Mouse (Mus musculus): ENCODE data around the gene Colq. TPM values are rescaled to one million over a fixed set of nuclear protein-coding genes. Genes with fewer than 3 reads are reported as not detected.
A peak's percentile ranks its signal among the peaks of the same experiment; 100 is the strongest.

Gene Colq
- polyA plus RNA-seq, 1 experiment from 2014 or later, result 7.8 TPM

GRCm38 (mm10) chr14:31496241-31496646, 94.9 kb downstream of the Colq start:
- 29% methylated on average over 7 of the region's 7 CpGs for WGBS

GRCm38 (mm10) chr14:31495538-31495937, 95.6 kb downstream of the Colq start:
- ATAC-seq (ENCODE audit: low read depth) (no peak), DNase-seq (ENCODE audit: low spot score) (no peak)
- H3K9me3 ChIP-seq (ENCODE audit: control insufficient read depth, low read length), result no peaks in the 10 kb centered on the region
- peak overlapping the region; percentile 91 for H3K4me3 ChIP-seq (ENCODE audit: low read depth, low read length)
- H3K36me3 ChIP-seq (ENCODE audit: control insufficient read depth, insufficient read depth, low read length), result peaks cover 38% of the 10 kb centered on the region
- peak overlapping the region; percentile 95 for H3K4me2 ChIP-seq (ENCODE audit: low read depth, low read length)
- H3K27ac ChIP-seq (replicated peaks; ENCODE audit: low read depth, low read length), result peak overlapping the region; percentile 88
- H3K4me1 ChIP-seq (ENCODE audit: control insufficient read depth, insufficient read depth, low read length), result peaks cover 22% of the 10 kb centered on the region
- peak overlapping the region; percentile 94 for H3K9ac ChIP-seq (ENCODE audit: low read depth, low read length)
- 2% methylated on average over 8 of the region's 8 CpGs for WGBS
- H3K27me3 ChIP-seq (replicated peaks; ENCODE audit: control insufficient read depth, insufficient read depth, low read length), result no peaks in the 10 kb centered on the region

More at GRCm38 (mm10) chr14:31496241-31496646, 94.9 kb downstream of the Colq start:
- peak overlapping the region; percentile 95 for H3K4me2 ChIP-seq (ENCODE audit: low read depth, low read length)
- H3K27ac ChIP-seq (replicated peaks; ENCODE audit: low read depth, low read length), result peak overlapping the region; percentile 88; the same call in 1 of the 2 replicates
- DNase-seq (ENCODE audit: low spot score) (no peak), ATAC-seq (ENCODE audit: low read depth) (no peak)
- H3K9me3 ChIP-seq (ENCODE audit: control insufficient read depth, low read length), result no peaks in the 10 kb centered on the region
- no peaks in the 10 kb centered on the region for H3K27me3 ChIP-seq (replicated peaks; ENCODE audit: control insufficient read depth, insufficient read depth, low read length)
- peak overlapping the region; percentile 94 for H3K9ac ChIP-seq (ENCODE audit: low read depth, low read length)
- peak overlapping the region; percentile 91 for H3K4me3 ChIP-seq (ENCODE audit: low read depth, low read length)
- H3K36me3 ChIP-seq (ENCODE audit: control insufficient read depth, insufficient read depth, low read length), result peaks cover 44% of the 10 kb centered on the region
- peaks cover 22% of the 10 kb centered on the region for H3K4me1 ChIP-seq (ENCODE audit: control insufficient read depth, insufficient read depth, low read length)

- Histone ChIP-seq H3K27ac (replicated peaks; ENCODE audit: low read depth, low read length) (peak within 1 kb of the TSS; percentile 88), H3K36me3 (ENCODE audit: control insufficient read depth, insufficient read depth, low read length) (peaks cover 34% of the 10 kb centered on the region), H3K27me3 (replicated peaks; ENCODE audit: control insufficient read depth, insufficient read depth, low read length) (no peaks in the 10 kb centered on the region), H3K4me2 (ENCODE audit: low read depth, low read length) (peak within 1 kb of the TSS; percentile 95), H3K4me1 (ENCODE audit: control insufficient read depth, insufficient read depth, low read length) (peaks cover 22% of the 10 kb centered on the region), H3K9ac (ENCODE audit: low read depth, low read length) (peak within 1 kb of the TSS; percentile 94), H3K9me3 (ENCODE audit: control insufficient read depth, low read length) (no peaks in the 10 kb centered on the region), H3K4me3 (ENCODE audit: low read depth, low read length) (peak within 1 kb of the TSS; percentile 91)
- DNase-seq (ENCODE audit: low spot score) (peak; percentile 97), ATAC-seq (ENCODE audit: low read depth) (peak; percentile 94)
- WGBS, result 1% methylated on average over 16 of the region's 49 CpGs
These were observed 96.1 kb downstream of the Colq start, which contains the start of gene Mettl6 for GRCm38 (mm10) chr14:31494975-31495455. Mettl6 (minus strand) TSS chr14:31495040.

- Histone ChIP-seq H3K4me3 (ENCODE audit: low read depth, low read length) (peak within 1 kb of the TSS; percentile 91), H3K27ac (replicated peaks; ENCODE audit: low read depth, low read length) (peak within 1 kb of the TSS; percentile 88), H3K4me1 (ENCODE audit: control insufficient read depth, insufficient read depth, low read length) (peaks cover 22% of the 10 kb centered on the region), H3K9me3 (ENCODE audit: control insufficient read depth, low read length) (no peaks in the 10 kb centered on the region), H3K27me3 (replicated peaks; ENCODE audit: control insufficient read depth, insufficient read depth, low read length) (no peaks in the 10 kb centered on the region), H3K9ac (ENCODE audit: low read depth, low read length) (peak within 1 kb of the TSS; percentile 94), H3K4me2 (ENCODE audit: low read depth, low read length) (peak within 1 kb of the TSS; percentile 95), H3K36me3 (ENCODE audit: control insufficient read depth, insufficient read depth, low read length) (peaks cover 29% of the 10 kb centered on the region)
- DNase-seq (ENCODE audit: low spot score) (no peak), ATAC-seq (ENCODE audit: low read depth) (peak; percentile 55)
- WGBS, result 1% methylated on average over 37 of the region's 37 CpGs
These were observed 96.7 kb downstream of the Colq start, which contains the start of gene Eaf1 for GRCm38 (mm10) chr14:31494349-31494974. Eaf1 (plus strand) TSS chr14:31494399.

GRCm38 (mm10) chr14:31493901-31494300, 97.2 kb downstream of the Colq start:
- Histone ChIP-seq H3K4me3 (ENCODE audit: low read depth, low read length) (peak overlapping the region; percentile 91), H3K27me3 (replicated peaks; ENCODE audit: control insufficient read depth, insufficient read depth, low read length) (no peaks in the 10 kb centered on the region), H3K9ac (ENCODE audit: low read depth, low read length) (peak overlapping the region; percentile 94), H3K36me3 (ENCODE audit: control insufficient read depth, insufficient read depth, low read length) (peaks cover 32% of the 10 kb centered on the region), H3K4me1 (ENCODE audit: control insufficient read depth, insufficient read depth, low read length) (peaks cover 22% of the 10 kb centered on the region), H3K27ac (replicated peaks; ENCODE audit: low read depth, low read length) (no peak overlapping the region), H3K9me3 (ENCODE audit: control insufficient read depth, low read length) (no peaks in the 10 kb centered on the region), H3K4me2 (ENCODE audit: low read depth, low read length) (peak overlapping the region; percentile 95)
- DNase-seq (ENCODE audit: low spot score) (no peak), ATAC-seq (ENCODE audit: low read depth) (no peak)
- WGBS, result 32% methylated on average over 9 of the region's 9 CpGs

GRCm38 (mm10) chr14:31488055-31488454, 103.1 kb downstream of the Colq start:
- Histone ChIP-seq H3K27me3 (replicated peaks; ENCODE audit: control insufficient read depth, insufficient read depth, low read length) (no peaks in the 10 kb centered on the region), H3K4me1 (ENCODE audit: control insufficient read depth, insufficient read depth, low read length) (peaks cover under 1% of the 10 kb centered on the region; the same call in 1 of the 2 replicates), H3K9ac (ENCODE audit: low read depth, low read length) (no peak overlapping the region), H3K4me3 (ENCODE audit: low read depth, low read length) (no peak overlapping the region), H3K27ac (replicated peaks; ENCODE audit: low read depth, low read length) (no peak overlapping the region), H3K4me2 (ENCODE audit: low read depth, low read length) (no peak overlapping the region), H3K9me3 (ENCODE audit: control insufficient read depth, low read length) (no peaks in the 10 kb centered on the region), H3K36me3 (ENCODE audit: control insufficient read depth, insufficient read depth, low read length) (peaks cover 78% of the 10 kb centered on the region)
- DNase-seq (ENCODE audit: low spot score), result no peak
- ATAC-seq (ENCODE audit: low read depth), result no peak
- WGBS, result 91% methylated on average over 6 of the region's 6 CpGs

- H3K4me3 ChIP-seq (ENCODE audit: low read depth, low read length), result no peak overlapping the region
- no peaks in the 10 kb centered on the region for H3K27me3 ChIP-seq (replicated peaks; ENCODE audit: control insufficient read depth, insufficient read depth, low read length)
- H3K4me2 ChIP-seq (ENCODE audit: low read depth, low read length), result no peak overlapping the region
- DNase-seq (ENCODE audit: low spot score) (no peak), ATAC-seq (ENCODE audit: low read depth) (no peak)
- H3K4me1 ChIP-seq (ENCODE audit: control insufficient read depth, insufficient read depth, low read length), result no peaks in the 10 kb centered on the region
- H3K9ac ChIP-seq (ENCODE audit: low read depth, low read length), result no peak overlapping the region
- H3K36me3 ChIP-seq (ENCODE audit: control insufficient read depth, insufficient read depth, low read length), result peaks cover 80% of the 10 kb centered on the region
- no peaks in the 10 kb centered on the region for H3K9me3 ChIP-seq (ENCODE audit: control insufficient read depth, low read length)
- H3K27ac ChIP-seq (replicated peaks; ENCODE audit: low read depth, low read length), result no peak overlapping the region
- WGBS, result 79% methylated on average over 4 of the region's 4 CpGs
These were observed 104.7 kb downstream of the Colq start for GRCm38 (mm10) chr14:31486465-31486864.

GRCm38 (mm10) chr14:31482417-31482816, 108.7 kb downstream of the Colq start:
- Histone ChIP-seq H3K4me1 (ENCODE audit: control insufficient read depth, insufficient read depth, low read length) (no peaks in the 10 kb centered on the region), H3K36me3 (ENCODE audit: control insufficient read depth, insufficient read depth, low read length) (peaks cover 87% of the 10 kb centered on the region), H3K9ac (ENCODE audit: low read depth, low read length) (no peak overlapping the region), H3K4me2 (ENCODE audit: low read depth, low read length) (no peak overlapping the region), H3K27me3 (replicated peaks; ENCODE audit: control insufficient read depth, insufficient read depth, low read length) (no peaks in the 10 kb centered on the region), H3K4me3 (ENCODE audit: low read depth, low read length) (no peak overlapping the region), H3K27ac (replicated peaks; ENCODE audit: low read depth, low read length) (no peak overlapping the region), H3K9me3 (ENCODE audit: control insufficient read depth, low read length) (no peaks in the 10 kb centered on the region)
- WGBS, result 93% methylated on average over 5 of the region's 5 CpGs
- DNase-seq (ENCODE audit: low spot score), result no peak
- ATAC-seq (ENCODE audit: low read depth), result no peak

GRCm38 (mm10) chr14:31473297-31473696, 117.8 kb downstream of the Colq start:
- no peaks in the 10 kb centered on the region for H3K9me3 ChIP-seq (ENCODE audit: control insufficient read depth, low read length)
- H3K4me3 ChIP-seq (ENCODE audit: low read depth, low read length), result no peak overlapping the region
- DNase-seq (ENCODE audit: low spot score) (no peak), ATAC-seq (ENCODE audit: low read depth) (no peak)
- no peaks in the 10 kb centered on the region for H3K4me1 ChIP-seq (ENCODE audit: control insufficient read depth, insufficient read depth, low read length)
- no peak overlapping the region for H3K9ac ChIP-seq (ENCODE audit: low read depth, low read length)
- H3K27ac ChIP-seq (replicated peaks; ENCODE audit: low read depth, low read length), result no peak overlapping the region
- no peaks in the 10 kb centered on the region for H3K36me3 ChIP-seq (ENCODE audit: control insufficient read depth, insufficient read depth, low read length)
- no peak overlapping the region for H3K4me2 ChIP-seq (ENCODE audit: low read depth, low read length)
- 84% methylated on average over 2 of the region's 2 CpGs for WGBS
- no peaks in the 10 kb centered on the region for H3K27me3 ChIP-seq (replicated peaks; ENCODE audit: control insufficient read depth, insufficient read depth, low read length)

Measured in embryonic facial prominence, embryonic 14.5 days (tissue).